Mouse (Mus musculus) limb, embryonic 10.5 days (tissue): ENCODE data around the gene Gm14322. TPM values are rescaled to one million over a fixed set of nuclear protein-coding genes. Genes with fewer than 3 reads are reported as not detected.
"Not testable (repeated sequence)": the region's sequence is repeated elsewhere in the genome, so short reads cannot be mapped to it uniquely, and the experiment has no call there.

Experiments used
- DNase-seq: peaks from one replicate; pipeline ENCODE4 v3.0.0-alpha.2; 2017; ENCODE audit warnings: low spot score
- H3K27ac ChIP-seq: fragments of 300-500 bp; sonication (generic); 2 replicates; pipeline ENCODE4 v1.5.1; 2016; ENCODE audit warnings: mild to moderate bottlenecking
- H3K27me3 ChIP-seq: fragments of 300-500 bp; sonication (generic); 2 replicates; pipeline ENCODE4 v1.6.1; 2016; ENCODE audit warnings: low read depth, mild to moderate bottlenecking; ENCODE audit not compliant: poor library complexity, severe bottlenecking
- H3K36me3 ChIP-seq: fragments of 300-500 bp; sonication (generic); 2 replicates; pipeline ENCODE4 v1.6.1; 2016; ENCODE audit warnings: mild to moderate bottlenecking, moderate library complexity
- H3K4me1 ChIP-seq: fragments of 300-500 bp; sonication (generic); 2 replicates; pipeline ENCODE4 v1.6.1; 2016
- H3K4me3 ChIP-seq: fragments of 300-500 bp; sonication (generic); 2 replicates; pipeline ENCODE4 v1.5.1; 2016; ENCODE audit warnings: mild to moderate bottlenecking, moderate library complexity
- H3K9me3 ChIP-seq: fragments of 300-500 bp; sonication (generic); replicated peaks from 2 replicates; pipeline ENCODE4 v1.6.1; 2016; ENCODE audit warnings: mild to moderate bottlenecking
- WGBS: fragments of 180-500 bp; shearing (Covaris S2); methylation state at CpG from one replicate; pipeline ENCODE4 v1.1.7; 2016; 5-methylcytosine and 5-hydroxymethylcytosine counted together
- polyA plus RNA-seq: library from polyadenylated mRNA; unstranded; fragments of >200 nt; fragmentation: Nextera tagmentation; extraction: Ambion mirVana; gene quantifications from 2 replicates; pipeline ENCODE4 v1.2.1, GENCODE M21; 2016

The Gm14322 gene
- 7.2 and 8.5 TPM in 2 replicates for polyA plus RNA-seq

GRCm38 (mm10) chr2:177758941-177759558 lies at the start of gene Gm14322:
Gene Gm14322, plus strand, starts transcription at chr2:177759288.
- 23% methylated on average over 9 of the region's 9 CpGs for WGBS
- peak within 1 kb of the TSS; percentile 40 for H3K4me3 ChIP-seq
- not testable (repeated sequence) for H3K27ac ChIP-seq, H3K27me3 ChIP-seq, H3K36me3 ChIP-seq, H3K9me3 ChIP-seq, H3K4me1 ChIP-seq
- DNase-seq = peak; percentile 28

- not testable (repeated sequence) for H3K4me1 ChIP-seq, DNase-seq, H3K36me3 ChIP-seq, H3K9me3 ChIP-seq, H3K27ac ChIP-seq, H3K27me3 ChIP-seq, H3K4me3 ChIP-seq
- WGBS = 88% methylated on average over 8 of the region's 10 CpGs
Observed at GRCm38 (mm10) chr2:177741487-177741886, 17.6 kb upstream of the Gm14322 start.

- H3K36me3 ChIP-seq, H3K27me3 ChIP-seq, H3K4me1 ChIP-seq, DNase-seq, H3K27ac ChIP-seq, H3K9me3 ChIP-seq, H3K4me3 ChIP-seq: not testable (repeated sequence)
- WGBS = 64% methylated on average over 1 of the region's 1 CpGs
Observed at GRCm38 (mm10) chr2:177787351-177787750, 28.3 kb downstream of the Gm14322 start.

GRCm38 (mm10) chr2:177806170-177806569 lies 47.1 kb downstream of the Gm14322 start:
- DNase-seq, H3K27ac ChIP-seq, H3K27me3 ChIP-seq, H3K9me3 ChIP-seq, H3K4me3 ChIP-seq, H3K4me1 ChIP-seq, H3K36me3 ChIP-seq: not testable (repeated sequence)
- WGBS = no CpG with 5 or more reads among the region's 2 CpGs

Other genes starting within 250 kb of the Gm14322 start
- not detected in 2 replicates for gene Gm14406, start 181.1 kb upstream of the Gm14322 start, polyA plus RNA-seq
- gene Gm14325, start 81.0 kb downstream of the Gm14322 start, polyA plus RNA-seq = 25.1 and 32.3 TPM in 2 replicates
- 1.7 and 2.8 TPM in 2 replicates for gene Gm14327, start 137.8 kb downstream of the Gm14322 start, polyA plus RNA-seq
- 0.28 and 0.39 TPM in 2 replicates for gene Zfp972, start 166.3 kb downstream of the Gm14322 start, polyA plus RNA-seq
- 15.4 and 16.9 TPM in 2 replicates for gene Gm14326, start 198.0 kb downstream of the Gm14322 start, polyA plus RNA-seq